Mouse (Mus musculus): ENCODE results near the gene Cpb1. TPM values are rescaled to one million over a fixed set of nuclear protein-coding genes. Genes with fewer than 3 reads are reported as not detected.

Gene Cpb1
- polyA plus RNA-seq, 1 experiment from 2014 or later = not detected

DNA sequence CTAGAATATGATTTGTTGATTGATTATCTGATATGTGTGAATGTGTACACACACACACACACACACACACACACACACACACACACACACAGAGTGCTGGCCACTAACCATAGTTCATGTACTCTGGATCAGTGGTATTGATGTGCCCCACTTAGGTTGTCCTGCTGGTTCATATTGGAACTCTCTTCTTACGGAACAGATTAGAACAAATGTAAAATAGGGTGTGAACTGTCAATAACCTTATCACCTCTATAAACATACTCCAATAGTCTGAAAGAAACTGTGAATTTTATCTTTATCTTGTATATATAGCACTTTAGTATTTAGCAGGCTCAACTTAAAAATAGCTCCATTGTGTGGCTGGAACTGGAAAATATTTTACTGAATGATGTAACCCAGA, 38.6 kb downstream of the Cpb1 start:
- Histone ChIP-seq H3K36me3 (ENCODE audit: inconsistent target) (no peaks in the 10 kb centered on the region), H3K79me2 (ENCODE audit: inconsistent target) (no peaks in the 10 kb centered on the region), H3K4me3 (ENCODE audit: inconsistent target) (no peak overlapping the region), H3K27ac (no peak overlapping the region)
- WGBS (ENCODE audit: missing documents) = 100% methylated on average over 1 of the region's 1 CpGs

- H3K79me2 ChIP-seq (ENCODE audit: inconsistent target) = no peaks in the 10 kb centered on the region
- WGBS (ENCODE audit: missing documents) = 42% methylated on average over 1 of the region's 1 CpGs
- H3K36me3 ChIP-seq (ENCODE audit: inconsistent target) = no peaks in the 10 kb centered on the region
- H3K4me3 ChIP-seq (ENCODE audit: inconsistent target) = no peak overlapping the region
- no peak overlapping the region for H3K27ac ChIP-seq
These were observed 46.5 kb downstream of the Cpb1 start for GRCm38 (mm10) chr3:20229027-20229426.

DNA sequence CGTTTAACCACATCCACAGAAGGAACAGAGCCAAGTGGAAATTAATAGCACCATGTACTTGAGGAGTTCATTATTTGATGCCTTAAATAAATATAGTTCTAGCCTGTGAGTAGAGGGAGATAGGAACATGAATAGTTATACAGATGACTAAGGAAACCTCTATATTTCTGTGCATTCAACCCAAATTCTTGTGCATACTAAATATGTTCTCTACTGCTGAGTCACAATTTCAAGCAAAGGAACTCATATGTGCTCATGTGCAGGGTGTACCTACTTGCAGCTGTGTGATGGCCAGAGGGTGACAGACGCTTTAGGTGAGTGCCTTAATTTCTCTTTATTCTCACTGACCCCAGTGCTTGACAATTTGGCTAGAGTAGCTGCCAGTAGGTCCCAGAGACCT, 50.1 kb downstream of the Cpb1 start:
- WGBS (ENCODE audit: missing documents) = 75% methylated on average over 2 of the region's 2 CpGs
- Histone ChIP-seq H3K27ac (no peak overlapping the region), H3K4me3 (ENCODE audit: inconsistent target) (no peak overlapping the region), H3K79me2 (ENCODE audit: inconsistent target) (no peaks in the 10 kb centered on the region), H3K36me3 (ENCODE audit: inconsistent target) (no peaks in the 10 kb centered on the region)

DNA sequence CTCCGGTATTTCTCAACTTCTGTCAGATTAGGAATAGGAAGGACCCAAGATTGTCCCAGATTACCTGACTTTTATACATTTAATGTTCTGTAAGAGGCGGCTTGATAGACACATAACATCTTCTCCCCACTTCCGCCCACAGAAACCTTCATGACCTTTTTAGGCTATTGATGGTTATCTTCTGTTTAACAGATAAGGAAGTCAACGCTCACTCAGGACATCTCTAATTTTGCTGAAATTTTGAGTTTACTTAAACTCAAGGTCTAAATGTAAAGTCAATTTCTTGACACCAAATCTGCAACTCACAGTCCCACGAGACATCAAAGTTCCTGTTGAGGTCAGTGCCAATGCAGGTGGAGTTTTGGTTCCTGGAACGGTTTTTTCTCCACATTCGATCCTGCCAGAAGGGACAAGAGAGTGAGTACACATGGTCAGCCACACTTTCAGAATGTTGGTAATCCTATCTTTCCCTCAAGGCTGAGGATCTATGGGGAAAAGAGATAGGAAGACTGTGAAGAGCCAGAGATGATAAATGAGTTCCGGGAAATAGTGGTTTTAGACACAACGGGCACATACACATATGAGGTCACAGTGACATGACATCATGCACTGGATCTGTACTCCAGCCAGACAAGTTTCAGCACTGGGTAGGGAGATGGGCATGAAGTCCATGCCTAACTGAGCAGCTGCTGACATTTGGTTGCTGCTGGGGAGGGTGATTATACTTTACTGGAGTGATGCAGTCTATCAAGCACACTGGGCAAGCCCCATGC, 52.4 kb downstream of the Cpb1 start:
- no peak overlapping the region for H3K27ac ChIP-seq
- no peak overlapping the region for H3K4me3 ChIP-seq (ENCODE audit: inconsistent target)
- no peaks in the 10 kb centered on the region for H3K36me3 ChIP-seq (ENCODE audit: inconsistent target)
- WGBS (ENCODE audit: missing documents) = 40% methylated on average over 9 of the region's 9 CpGs
- no peaks in the 10 kb centered on the region for H3K79me2 ChIP-seq (ENCODE audit: inconsistent target)

DNA sequence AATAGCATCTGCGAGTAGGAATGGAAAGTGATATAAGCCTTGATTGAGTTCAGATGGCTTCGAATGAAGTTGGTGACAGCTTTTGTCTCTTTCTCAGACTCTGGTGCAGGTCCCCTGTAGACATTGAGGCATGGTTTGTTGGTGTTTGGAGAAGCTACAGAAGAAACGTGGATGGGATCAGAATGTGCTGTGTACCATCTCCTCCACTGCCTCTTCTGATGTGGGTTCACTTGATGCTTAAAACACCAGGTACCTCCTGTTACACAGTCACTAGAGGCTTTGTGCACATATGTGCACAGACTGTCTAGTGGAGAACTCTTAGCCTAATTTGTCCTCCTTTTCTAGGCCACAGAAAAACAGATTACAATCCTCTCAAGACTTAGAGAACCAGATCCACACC, 53.4 kb downstream of the Cpb1 start:
- Histone ChIP-seq H3K4me3 (ENCODE audit: inconsistent target) (no peak overlapping the region), H3K27ac (no peak overlapping the region), H3K36me3 (ENCODE audit: inconsistent target) (no peaks in the 10 kb centered on the region), H3K79me2 (ENCODE audit: inconsistent target) (no peaks in the 10 kb centered on the region)
- WGBS (ENCODE audit: missing documents) = 90% methylated on average over 3 of the region's 3 CpGs

GRCm38 (mm10) chr3:20198869-20199268, 76.7 kb downstream of the Cpb1 start:
- H3K36me3 ChIP-seq (ENCODE audit: inconsistent target) = no peaks in the 10 kb centered on the region
- no peaks in the 10 kb centered on the region for H3K79me2 ChIP-seq (ENCODE audit: inconsistent target)
- no peak overlapping the region for H3K27ac ChIP-seq
- WGBS (ENCODE audit: missing documents) = 28% methylated on average over 6 of the region's 6 CpGs
- no peak overlapping the region for H3K4me3 ChIP-seq (ENCODE audit: inconsistent target)

Other genes with a start within 250 kb of the Cpb1 start
- 15.6 to 41.0 TPM (median 30.1 TPM) in 3 replicates for gene Hps3, start 240.4 kb downstream of the Cpb1 start, polyA plus RNA-seq (2018)
- gene Hltf, start 217.9 kb downstream of the Cpb1 start, polyA plus RNA-seq (2018) = 18.0 to 23.6 TPM (median 23.3 TPM) in 3 replicates
- gene Gyg, start 120.4 kb downstream of the Cpb1 start, polyA plus RNA-seq (2018) = 182 to 514 TPM (median 443 TPM) in 3 replicates
- gene Cpa3, start 33.6 kb downstream of the Cpb1 start, polyA plus RNA-seq (2018) = 0.34 TPM in 1 of 3 replicates, not detected in the others
- not detected in 3 replicates for gene Agtr1b, start 91.4 kb upstream of the Cpb1 start, polyA plus RNA-seq (2018)

Measured in macrophage (primary cell).